Mouse (Mus musculus): ENCODE results near the gene Carm1. TPM values are rescaled to one million over a fixed set of nuclear protein-coding genes. Genes with fewer than 3 reads are reported as not detected.

Gene Carm1
- 50.1 and 59.7 TPM in 2 replicates for polyA plus RNA-seq (2014; fragmentation: Nextera tagmentation; extraction: Ambion mirVana)

GRCm38 (mm10) chr9:21546789-21547074, at the start of gene Carm1:
Carm1 (plus strand) TSS chr9:21546894.
- peaks cover 7% of the 10 kb centered on the region; the same call in 1 of the 2 replicates for H3K4me1 ChIP-seq (replicated peaks; ENCODE audit: control insufficient read depth, insufficient read depth, low read length)
- 0% methylated on average over 20 of the region's 52 CpGs for WGBS
- no peaks in the 10 kb centered on the region for H3K9me3 ChIP-seq (ENCODE audit: control insufficient read depth, low read length)
- H3K4me2 ChIP-seq (replicated peaks; ENCODE audit: low read depth, low read length), result peak within 1 kb of the TSS; percentile 81
- H3K36me3 ChIP-seq (ENCODE audit: control insufficient read depth, insufficient read depth, low read length), result 0 out of 2 replicates have a peak, but pooled peaks cover 2% of the 10 kb centered on the region
- H3K4me3 ChIP-seq (ENCODE audit: low read depth, low read length), result peak within 1 kb of the TSS; percentile 71
- no peaks in the 10 kb centered on the region for H3K27me3 ChIP-seq (ENCODE audit: control insufficient read depth, insufficient read depth, low read length)
- DNase-seq (ENCODE audit: low spot score) (no peak), ATAC-seq (ENCODE audit: low FRiP score) (peak; percentile 33)
- H3K9ac ChIP-seq (ENCODE audit: low read depth, low read length), result peak within 1 kb of the TSS; percentile 97
- H3K27ac ChIP-seq (ENCODE audit: low read depth, low read length), result peak within 1 kb of the TSS; percentile 99

GRCm38 (mm10) chr9:21497050-21497542, 49.6 kb upstream of the Carm1 start:
- ATAC-seq (ENCODE audit: low FRiP score) (no peak), DNase-seq (ENCODE audit: low spot score) (no peak)
- H3K36me3 ChIP-seq (ENCODE audit: control insufficient read depth, insufficient read depth, low read length), result 0 out of 2 replicates have a peak, but pooled peaks cover 2% of the 10 kb centered on the region
- WGBS, result 86% methylated on average over 16 of the region's 16 CpGs
- H3K9me3 ChIP-seq (ENCODE audit: control insufficient read depth, low read length), result no peaks in the 10 kb centered on the region
- H3K9ac ChIP-seq (ENCODE audit: low read depth, low read length), result no peak overlapping the region
- H3K27me3 ChIP-seq (ENCODE audit: control insufficient read depth, insufficient read depth, low read length), result no peaks in the 10 kb centered on the region
- H3K4me1 ChIP-seq (replicated peaks; ENCODE audit: control insufficient read depth, insufficient read depth, low read length), result no peaks in the 10 kb centered on the region
- H3K27ac ChIP-seq (ENCODE audit: low read depth, low read length), result peak overlapping the region; percentile 17; the same call in 1 of the 2 replicates
- no peak overlapping the region for H3K4me3 ChIP-seq (ENCODE audit: low read depth, low read length)
- H3K4me2 ChIP-seq (replicated peaks; ENCODE audit: low read depth, low read length), result no peak overlapping the region

- WGBS, result 93% methylated on average over 2 of the region's 2 CpGs
- DNase-seq (ENCODE audit: low spot score) (no peak), ATAC-seq (ENCODE audit: low FRiP score) (no peak)
- H3K4me1 ChIP-seq (replicated peaks; ENCODE audit: control insufficient read depth, insufficient read depth, low read length), result no peaks in the 10 kb centered on the region
- no peak overlapping the region for H3K9ac ChIP-seq (ENCODE audit: low read depth, low read length)
- no peak overlapping the region for H3K4me3 ChIP-seq (ENCODE audit: low read depth, low read length)
- H3K36me3 ChIP-seq (ENCODE audit: control insufficient read depth, insufficient read depth, low read length), result 0 out of 2 replicates have a peak, but pooled peaks cover 2% of the 10 kb centered on the region
- H3K4me2 ChIP-seq (replicated peaks; ENCODE audit: low read depth, low read length), result no peak overlapping the region
- no peaks in the 10 kb centered on the region for H3K27me3 ChIP-seq (ENCODE audit: control insufficient read depth, insufficient read depth, low read length)
- H3K27ac ChIP-seq (ENCODE audit: low read depth, low read length), result no peak overlapping the region; the same call in 1 of the 2 replicates
- H3K9me3 ChIP-seq (ENCODE audit: control insufficient read depth, low read length), result no peaks in the 10 kb centered on the region
Observed at GRCm38 (mm10) chr9:21497664-21498063, 49.0 kb upstream of the Carm1 start.

- H3K4me3 ChIP-seq (ENCODE audit: low read depth, low read length), result no peak overlapping the region
- no peak overlapping the region for H3K4me2 ChIP-seq (replicated peaks; ENCODE audit: low read depth, low read length)
- ATAC-seq (ENCODE audit: low FRiP score) (no peak), DNase-seq (ENCODE audit: low spot score) (no peak)
- H3K9me3 ChIP-seq (ENCODE audit: control insufficient read depth, low read length), result no peaks in the 10 kb centered on the region
- H3K27ac ChIP-seq (ENCODE audit: low read depth, low read length), result no peak overlapping the region
- no peaks in the 10 kb centered on the region for H3K27me3 ChIP-seq (ENCODE audit: control insufficient read depth, insufficient read depth, low read length)
- 93% methylated on average over 12 of the region's 12 CpGs for WGBS
- H3K9ac ChIP-seq (ENCODE audit: low read depth, low read length), result no peak overlapping the region
- 0 out of 2 replicates have a peak, but pooled peaks cover 2% of the 10 kb centered on the region for H3K36me3 ChIP-seq (ENCODE audit: control insufficient read depth, insufficient read depth, low read length)
- H3K4me1 ChIP-seq (replicated peaks; ENCODE audit: control insufficient read depth, insufficient read depth, low read length), result no peaks in the 10 kb centered on the region
Observed at GRCm38 (mm10) chr9:21498284-21498902, 48.3 kb upstream of the Carm1 start.

GRCm38 (mm10) chr9:21503352-21503751, 43.3 kb upstream of the Carm1 start:
- 95% methylated on average over 8 of the region's 8 CpGs for WGBS
- no peak for ATAC-seq (ENCODE audit: low FRiP score)
- Histone ChIP-seq H3K4me3 (ENCODE audit: low read depth, low read length) (no peak overlapping the region), H3K27me3 (ENCODE audit: control insufficient read depth, insufficient read depth, low read length) (no peaks in the 10 kb centered on the region), H3K36me3 (ENCODE audit: control insufficient read depth, insufficient read depth, low read length) (peaks cover 8% of the 10 kb centered on the region; the same call in 1 of the 2 replicates), H3K9ac (ENCODE audit: low read depth, low read length) (no peak overlapping the region), H3K27ac (ENCODE audit: low read depth, low read length) (no peak overlapping the region), H3K4me1 (replicated peaks; ENCODE audit: control insufficient read depth, insufficient read depth, low read length) (no peaks in the 10 kb centered on the region), H3K9me3 (ENCODE audit: control insufficient read depth, low read length) (no peaks in the 10 kb centered on the region), H3K4me2 (replicated peaks; ENCODE audit: low read depth, low read length) (no peak overlapping the region)
- DNase-seq (ENCODE audit: low spot score), result no peak

GRCm38 (mm10) chr9:21505767-21506166, 40.9 kb upstream of the Carm1 start:
- Histone ChIP-seq H3K27me3 (ENCODE audit: control insufficient read depth, insufficient read depth, low read length) (no peaks in the 10 kb centered on the region), H3K9me3 (ENCODE audit: control insufficient read depth, low read length) (no peaks in the 10 kb centered on the region), H3K4me3 (ENCODE audit: low read depth, low read length) (no peak overlapping the region), H3K36me3 (ENCODE audit: control insufficient read depth, insufficient read depth, low read length) (peaks cover 6% of the 10 kb centered on the region; the same call in 1 of the 2 replicates), H3K9ac (ENCODE audit: low read depth, low read length) (no peak overlapping the region), H3K4me1 (replicated peaks; ENCODE audit: control insufficient read depth, insufficient read depth, low read length) (peaks cover under 1% of the 10 kb centered on the region; the same call in 1 of the 2 replicates), H3K27ac (ENCODE audit: low read depth, low read length) (no peak overlapping the region), H3K4me2 (replicated peaks; ENCODE audit: low read depth, low read length) (no peak overlapping the region)
- ATAC-seq (ENCODE audit: low FRiP score) (no peak), DNase-seq (ENCODE audit: low spot score) (no peak)

GRCm38 (mm10) chr9:21507753-21508430, 38.8 kb upstream of the Carm1 start:
- peaks cover 3% of the 10 kb centered on the region; the same call in 1 of the 2 replicates for H3K4me1 ChIP-seq (replicated peaks; ENCODE audit: control insufficient read depth, insufficient read depth, low read length)
- H3K9ac ChIP-seq (ENCODE audit: low read depth, low read length), result no peak overlapping the region
- H3K27ac ChIP-seq (ENCODE audit: low read depth, low read length), result no peak overlapping the region
- no peak for ATAC-seq (ENCODE audit: low FRiP score)
- no peaks in the 10 kb centered on the region for H3K9me3 ChIP-seq (ENCODE audit: control insufficient read depth, low read length)
- peaks cover 6% of the 10 kb centered on the region; the same call in 1 of the 2 replicates for H3K36me3 ChIP-seq (ENCODE audit: control insufficient read depth, insufficient read depth, low read length)
- no peak overlapping the region for H3K4me2 ChIP-seq (replicated peaks; ENCODE audit: low read depth, low read length)
- H3K27me3 ChIP-seq (ENCODE audit: control insufficient read depth, insufficient read depth, low read length), result no peaks in the 10 kb centered on the region
- WGBS, result 96% methylated on average over 15 of the region's 15 CpGs
- H3K4me3 ChIP-seq (ENCODE audit: low read depth, low read length), result no peak overlapping the region
- DNase-seq (ENCODE audit: low spot score), result no peak

- no peak for ATAC-seq (ENCODE audit: low FRiP score)
- Histone ChIP-seq H3K4me1 (replicated peaks; ENCODE audit: control insufficient read depth, insufficient read depth, low read length) (peaks cover 3% of the 10 kb centered on the region; the same call in 1 of the 2 replicates), H3K4me2 (replicated peaks; ENCODE audit: low read depth, low read length) (peak overlapping the region; percentile 69), H3K27ac (ENCODE audit: low read depth, low read length) (no peak overlapping the region), H3K9me3 (ENCODE audit: control insufficient read depth, low read length) (no peaks in the 10 kb centered on the region), H3K4me3 (ENCODE audit: low read depth, low read length) (peak overlapping the region; percentile 62), H3K36me3 (ENCODE audit: control insufficient read depth, insufficient read depth, low read length) (peaks cover 6% of the 10 kb centered on the region; the same call in 1 of the 2 replicates), H3K27me3 (ENCODE audit: control insufficient read depth, insufficient read depth, low read length) (no peaks in the 10 kb centered on the region), H3K9ac (ENCODE audit: low read depth, low read length) (no peak overlapping the region)
- 77% methylated on average over 7 of the region's 7 CpGs for WGBS
- no peak for DNase-seq (ENCODE audit: low spot score)
Observed at GRCm38 (mm10) chr9:21508871-21509404, 37.8 kb upstream of the Carm1 start.
